Mouse (Mus musculus): ENCODE data around the gene Vmn1r212.
"Not testable (repeated sequence)": the region's sequence is repeated elsewhere in the genome, so short reads cannot be mapped to it uniquely, and the experiment has no call there.

The Vmn1r212 gene

DNA sequence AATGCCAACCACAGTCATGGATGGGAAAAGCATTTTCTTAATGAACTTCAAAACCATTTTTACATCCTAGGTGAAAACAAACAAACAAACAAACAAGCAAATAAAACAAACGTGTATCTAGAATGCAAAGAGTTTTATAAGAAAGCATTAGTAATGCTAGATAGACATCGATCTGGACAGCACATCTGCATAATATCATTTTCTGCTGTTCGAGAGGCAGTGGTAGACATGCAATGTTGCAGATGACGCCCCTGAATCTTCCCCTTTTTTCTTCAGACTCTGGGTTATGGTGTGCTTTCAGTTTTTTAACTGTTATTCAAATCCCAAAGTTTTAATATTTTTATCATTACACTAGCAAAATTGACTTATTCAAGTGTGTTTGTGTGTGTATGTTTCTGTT is at the start of gene Vmn1r212:
Gene Vmn1r212 (minus strand): TSS at position 101 of the 400 bp plus-strand sequence.
- in situ Hi-C loops (cut with MboI; ENCODE audit: unreplicated experiment in 2 of 2) = no loop called here

DNA sequence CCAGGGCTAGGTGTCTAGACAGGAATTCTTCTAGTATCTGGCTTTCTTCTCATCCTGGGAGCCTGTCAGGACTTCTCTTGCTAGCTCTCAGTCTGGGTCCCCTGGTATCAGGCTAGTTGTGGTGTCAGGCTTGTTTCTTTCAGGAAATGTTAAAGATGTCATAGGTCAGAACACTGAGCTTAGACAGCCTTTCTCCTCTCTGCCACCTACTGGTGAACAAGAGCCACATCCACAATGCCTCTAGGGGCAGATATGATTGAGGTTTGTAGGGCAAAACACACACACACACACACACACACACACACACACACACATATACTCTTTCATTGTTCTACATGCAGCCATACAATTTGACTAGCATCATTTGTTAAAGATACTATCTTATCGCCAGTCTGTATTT is 4.7 kb downstream of the Vmn1r212 start:
- in situ Hi-C loops (cut with MboI; ENCODE audit: unreplicated experiment in 2 of 2) = no loop called here

DNA sequence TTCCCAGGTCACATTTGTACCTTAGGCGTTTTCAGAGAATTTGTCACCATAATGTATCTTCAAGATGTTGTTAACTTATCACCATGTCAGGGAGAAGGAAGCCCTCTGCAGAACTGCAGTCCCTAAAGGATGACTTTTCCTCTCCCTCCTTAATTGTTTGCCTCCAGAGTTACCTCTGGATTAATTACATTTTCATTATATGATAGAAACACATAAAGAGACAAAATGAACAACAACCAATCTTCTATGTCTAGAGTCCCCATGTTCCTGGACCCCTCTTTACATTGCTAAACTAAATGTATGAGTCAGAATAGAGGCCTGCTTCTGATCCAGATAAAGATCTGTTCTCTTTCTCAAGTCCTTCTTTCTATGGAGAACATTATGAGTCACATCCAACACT is 26.5 kb downstream of the Vmn1r212 start, which contains the start of gene Vmn1r211:
Gene Vmn1r211 (minus strand): TSS at position 101 of the 400 bp plus-strand sequence.
- in situ Hi-C loops (cut with MboI; ENCODE audit: unreplicated experiment in 2 of 2) = no loop called here

- in situ Hi-C loops (cut with MboI; ENCODE audit: unreplicated experiment in 2 of 2) = no loop called here
Measured at GRCm38 (mm10) chr13:22854760-22855159, 29.2 kb downstream of the Vmn1r212 start.

- in situ Hi-C loops (cut with MboI; ENCODE audit: unreplicated experiment in 2 of 2) = no loop called here
Measured at GRCm38 (mm10) chr13:22846798-22847197, 37.2 kb downstream of the Vmn1r212 start.

GRCm38 (mm10) chr13:22844304-22844703 is 39.7 kb downstream of the Vmn1r212 start:
- in situ Hi-C loops (cut with MboI; ENCODE audit: unreplicated experiment in 2 of 2) = not testable (repeated sequence)
